Mouse (Mus musculus) lung, adult 2 months (tissue): ENCODE data around the gene Prss33. TPM values are rescaled to one million over a fixed set of nuclear protein-coding genes. Genes with fewer than 3 reads are reported as not detected.
A peak's percentile ranks its signal among the peaks of the same experiment; 100 is the strongest.
"Not testable (repeated sequence)": the region's sequence is repeated elsewhere in the genome, so short reads cannot be mapped to it uniquely, and the experiment has no call there.

Source experiments
- DNase-seq: peaks from one replicate; pipeline ENCODE4 v3.0.0; 2022
- H3K4me1 ChIP-seq: fragments of 200-500 bp; 2 replicates; pipeline ENCODE4 v1.6.1; 2011; ENCODE audit warnings: low read length; ENCODE audit not compliant: control insufficient read depth, insufficient read depth
- H3K4me3 ChIP-seq: fragments of 200-500 bp; replicated peaks from 2 replicates; pipeline ENCODE3; 2011; ENCODE audit warnings: low read depth, mild to moderate bottlenecking, control low read depth, low read length; ENCODE audit errors: extremely low read depth
- CTCF ChIP-seq: fragments of 200-500 bp; IDR thresholded peaks from 2 replicates; pipeline ENCODE4 v1.5.1; 2011; ENCODE audit warnings: mild to moderate bottlenecking, low read length, control low read depth; ENCODE audit not compliant: insufficient read depth
- POLR2A ChIP-seq: fragments of 200-500 bp; IDR thresholded peaks from 2 replicates; pipeline ENCODE4 v1.6.1; 2011; ENCODE audit warnings: low read depth, mild to moderate bottlenecking, control low read depth, low read length, borderline replicate concordance; ENCODE audit errors: extremely low read depth
- WGBS: fragments of 180-500 bp; shearing (Covaris S2); methylation state at CpG from one replicate; pipeline ENCODE4 v1.1.7; 2018; 5-methylcytosine and 5-hydroxymethylcytosine counted together
- polyA plus RNA-seq: library from polyadenylated mRNA; depleted of rRNA; stranded (reverse); fragments of >200 nt; gene quantifications from 2 replicates; pipeline ENCODE4 v1.2.3, GENCODE M21; 2012; rRNA removed

The Prss33 gene
- polyA plus RNA-seq = not detected in 2 replicates

GRCm38 (mm10) chr17:23836006-23836575 is at the start of gene Prss33:
Gene Prss33 (minus strand): TSS chr17:23836056.
- WGBS = 81% methylated on average over 8 of the region's 8 CpGs
- no peak for TF ChIP-seq POLR2A
- TF ChIP-seq CTCF = no peak
- Histone ChIP-seq H3K4me1 (no peaks in the 10 kb centered on the region), H3K4me3 (no peak within 1 kb of the TSS)
- no peak for DNase-seq

GRCm38 (mm10) chr17:23880576-23880975 is 44.7 kb upstream of the Prss33 start, which contains the start of the genes Dcpp1 and Dcpp2:
Gene Dcpp1 (plus strand): TSS chr17:23880876.
Gene Dcpp2 (plus strand): TSS chr17:23880880.
- H3K4me3 ChIP-seq, DNase-seq, H3K4me1 ChIP-seq: not testable (repeated sequence)
- WGBS = 49% methylated on average over 4 of the region's 4 CpGs

- 87% methylated on average over 2 of the region's 2 CpGs for WGBS
- TF ChIP-seq POLR2A (no peak), CTCF (no peak)
- no peak overlapping the region for H3K4me3 ChIP-seq
- H3K4me1 ChIP-seq = no peaks in the 10 kb centered on the region
- no peak for DNase-seq
Measured at GRCm38 (mm10) chr17:23877166-23877565, 41.3 kb upstream of the Prss33 start.

- H3K4me3 ChIP-seq = no peak overlapping the region
- DNase-seq = no peak
- whole genome bisulfite sequencing = 55% methylated on average over 3 of the region's 3 CpGs
- no peaks in the 10 kb centered on the region for H3K4me1 ChIP-seq
- no peak for TF ChIP-seq POLR2A
- no peak for TF ChIP-seq CTCF
Measured at GRCm38 (mm10) chr17:23876741-23877140, 40.9 kb upstream of the Prss33 start.

GRCm38 (mm10) chr17:23873884-23874856 is 38.3 kb upstream of the Prss33 start:
- peak; percentile 42 for DNase-seq
- Histone ChIP-seq H3K4me1 (no peaks in the 10 kb centered on the region), H3K4me3 (no peak overlapping the region)
- peak; percentile 84 for TF ChIP-seq CTCF
- no peak for TF ChIP-seq POLR2A
- WGBS = 31% methylated on average over 8 of the region's 8 CpGs

GRCm38 (mm10) chr17:23868513-23868912 is 32.7 kb upstream of the Prss33 start:
- Histone ChIP-seq H3K4me1 (no peaks in the 10 kb centered on the region), H3K4me3 (no peak overlapping the region)
- no peak for DNase-seq
- WGBS = 81% methylated on average over 11 of the region's 11 CpGs
- TF ChIP-seq CTCF = no peak
- no peak for TF ChIP-seq POLR2A

GRCm38 (mm10) chr17:23867756-23868155 is 31.9 kb upstream of the Prss33 start, which contains the start of gene Prss21:
Gene Prss21 (plus strand): TSS chr17:23868056.
- TF ChIP-seq POLR2A (no peak), CTCF (no peak)
- WGBS = 89% methylated on average over 15 of the region's 15 CpGs
- Histone ChIP-seq H3K4me3 (no peak within 1 kb of the TSS), H3K4me1 (no peaks in the 10 kb centered on the region)
- no peak for DNase-seq

GRCm38 (mm10) chr17:23862926-23863325 is 27.1 kb upstream of the Prss33 start:
- TF ChIP-seq CTCF = no peak
- TF ChIP-seq POLR2A = no peak
- no peaks in the 10 kb centered on the region for H3K4me1 ChIP-seq
- WGBS = 81% methylated on average over 4 of the region's 4 CpGs
- DNase-seq = no peak
- no peak overlapping the region for H3K4me3 ChIP-seq

GRCm38 (mm10) chr17:23857913-23858312 is 22.1 kb upstream of the Prss33 start:
- no peak for DNase-seq
- TF ChIP-seq CTCF (no peak), POLR2A (no peak)
- WGBS = 55% methylated on average over 2 of the region's 2 CpGs
- no peaks in the 10 kb centered on the region for H3K4me1 ChIP-seq
- H3K4me3 ChIP-seq = no peak overlapping the region
